Comparison of ENCODE assay signal across 21 mouse cellular contexts in genomic region chr12:85443456-85443855, GRCm38 (mm10). TPM values are rescaled to one million over a fixed set of nuclear protein-coding genes. Genes with fewer than 3 reads are reported as not detected.
DNase-seq lines count a peak whose midpoint lies in the region; ATAC-seq and TF ChIP-seq lines count a peak whose summit lies in the region.
"Had no signal": no experiment of that assay in that cellular context is flagged by ENCODE, and none has a peak within 500 bp of the region (broad histone marks: within the 10 kb centered on the region; RNA-seq: fewer than 3 reads in every experiment).

No protein-coding gene starts in this region.

- H3K9ac ChIP-seq in CH12.LX (ENCODE audit: insufficient read depth, low read depth): no peak overlapping the region

- DNase-seq in CH12.LX (ENCODE audit: extremely low read depth): peak; percentile 52
- DNase-seq in induced T-regulatory cell, adult 2 months (ENCODE audit: low read depth): peak; percentile 59
- peak; percentile 35 for DNase-seq in splenic B cell, adult 2 months (ENCODE audit: low read depth, low spot score)
- DNase-seq in heart, adult 8-10 months (ENCODE audit: low spot score): no peak
- no peak for DNase-seq in spleen, postnatal 36 days (ENCODE audit: low spot score in 2 of 2)
- DNase-seq: adrenal gland, adult 2 months; adrenal gland, adult 8-10 months; adrenal gland, postnatal 10 days; adrenal gland, postnatal 14 days; adrenal gland, postnatal 25 days; adrenal gland, postnatal 36 days; B cell, adult 2 months; cerebellum, adult 11 months; cerebellum, adult 11-12 months; cerebellum, adult 18-20 months; cerebellum, adult 2 months; cerebellum, adult 8-10 months had no signal

- TF ChIP-seq EP300 in CH12.LX (IDR thresholded peaks at IDR 0.05; ENCODE audit: low read length): no peak

- no peak for TF ChIP-seq RAD21 in CH12.LX (IDR thresholded peaks at IDR 0.05; ENCODE audit: low read depth, low read length)

- dilution Hi-C loops in CH12.LX (cut with MboI; ENCODE audit: extremely low pct_ligation_motif_present, extremely low pct_unique_long_range_greater_than_20kb, low sequenced_read_pairs): no loop called here

- H3K4me1 ChIP-seq in CH12.LX (ENCODE audit: control insufficient read depth in 1 of 2, insufficient read depth in 2 of 2): peaks cover 16 to 39% of the 10 kb centered on the region in 2 experiments

- TF ChIP-seq CTCF in CH12.LX (conservative IDR thresholded peaks at IDR 0.05 in 1 of 2, IDR thresholded peaks at IDR 0.05 in 1 of 2; ENCODE audit: low read depth in 2 of 2, low read length in 2 of 2): no peak

- H3K36me3 ChIP-seq in CH12.LX (replicated peaks in 1 of 2; ENCODE audit: control insufficient read depth in 1 of 2, insufficient read depth in 1 of 2, low read length in 1 of 2): no peaks in the 10 kb centered on the region
- H3K36me3 ChIP-seq in splenic B cell, adult 2 months (ENCODE audit: control insufficient read depth, insufficient read depth, low read length, poor library complexity, severe bottlenecking): no peaks in the 10 kb centered on the region
- H3K36me3 ChIP-seq: G1E had no signal

- H3K27ac ChIP-seq in CH12.LX (ENCODE audit: insufficient read depth, low read depth): no peak overlapping the region

- no peaks in the 10 kb centered on the region for H3K79me2 ChIP-seq in CH12.LX (replicated peaks; ENCODE audit: control insufficient read depth, extremely low read depth, insufficient read depth, poor library complexity, severe bottlenecking)

- no peak for TF ChIP-seq POLR2A in CH12.LX (IDR thresholded peaks at IDR 0.05; ENCODE audit: low read depth, low read length)

- no peaks in the 10 kb centered on the region for H3K9me3 ChIP-seq in CH12.LX (replicated peaks; ENCODE audit: low read length)
- H3K9me3 ChIP-seq: G1E had no signal

- in situ Hi-C loops in CH12.LX (cut with MboI; ENCODE audit: low pct_ligation_motif_present, low pct_unique_long_range_greater_than_20kb, low sequenced_read_pairs): no loop called here

- ATAC-seq in CD4-positive, CD25-positive, alpha-beta regulatory T cell, adult 4 months: no peak
- ATAC-seq: activated CD4-positive, CD25-positive, alpha-beta regulatory T cell, adult 4 months; Patski had no signal

- H3K27me3 ChIP-seq in CH12.LX (replicated peaks): peaks cover 2% of the 10 kb centered on the region
- H3K27me3 ChIP-seq in splenic B cell, adult 2 months (ENCODE audit: control insufficient read depth, insufficient read depth, low read length, poor library complexity, severe bottlenecking): no peaks in the 10 kb centered on the region
- H3K27me3 ChIP-seq: Patski had no signal

- no peak overlapping the region for H3K4me2 ChIP-seq in CH12.LX (ENCODE audit: insufficient read depth, low read depth, poor library complexity, severe bottlenecking)

- no peak overlapping the region for H3K4me3 ChIP-seq in CH12.LX (replicated peaks in 1 of 3; ENCODE audit: low read depth in 2 of 3, low read length in 2 of 3, poor library complexity in 1 of 3)

TF ChIP-seq in CH12.LX, 34 proteins besides CTCF, POLR2A, EP300 and RAD21:
- TF ChIP-seq TCF12 (IDR thresholded peaks at IDR 0.05; ENCODE audit: low read depth, low read length) (no peak), BHLHE40 (IDR thresholded peaks at IDR 0.05; ENCODE audit: low read depth, low read length) (no peak), JUND (conservative IDR thresholded peaks at IDR 0.05; ENCODE audit: low read depth, low read length) (no peak), PAX5 (IDR thresholded peaks at IDR 0.05; ENCODE audit: low read length) (no peak), NELFE (IDR thresholded peaks at IDR 0.05; ENCODE audit: low read depth, low read length) (no peak), GABPA (IDR thresholded peaks at IDR 0.05; ENCODE audit: insufficient replicate concordance, low read depth, low read length) (no peak), USF1 (IDR thresholded peaks at IDR 0.05; ENCODE audit: low read depth, low read length) (no peak), JUN (IDR thresholded peaks at IDR 0.05; ENCODE audit: insufficient read depth, low read depth, low read length) (no peak), NRF1 (IDR thresholded peaks at IDR 0.05; ENCODE audit: low read depth, low read length) (no peak), MEF2A (IDR thresholded peaks at IDR 0.05; ENCODE audit: borderline replicate concordance, low read depth, low read length) (no peak), POLR2AphosphoS2 (IDR thresholded peaks at IDR 0.05; ENCODE audit: low read depth, low read length) (no peak), E2F4 (IDR thresholded peaks at IDR 0.05; ENCODE audit: insufficient replicate concordance, low read depth, low read length) (no peak)

RNA-seq across cellular contexts. Expression of gene Fos, which starts 30.2 kb away (rescaled TPM):
- 0.17 and 0.21 TPM in 2 replicates for total RNA-seq in CH12.LX (2012; rRNA removed)
- total RNA-seq in CH12.LX (2014; rRNA removed): 0.20 and 0.76 TPM in 2 replicates
- polyA plus RNA-seq in CH12.LX (2012; ENCODE audit: insufficient read length, low read depth): 0.11 and 0.26 TPM in 2 replicates
- total RNA-seq in heart, adult 8-10 months (2022): 10 to 100 TPM in 2 of 4 experiments, 1 to 10 TPM in 2; 2.4 to 26.4 (median 15.7) TPM
- 10 to 100 TPM; 11.3 to 39.0 TPM for polyA plus RNA-seq in CD4-positive, CD25-positive, alpha-beta regulatory T cell, adult 4 months (2017; shearing (Covaris generic))

Comparison
In these comparisons a context has a peak if more than half of its experiments do, and no peak if none do; other contexts are left out.
1. DNase-seq: peak in CH12.LX (single experiment), induced T-regulatory cell, adult 2 months (single experiment) and splenic B cell, adult 2 months (single experiment); none in heart, adult 8-10 months (single experiment) and spleen, postnatal 36 days (0 of 2).